Mouse (Mus musculus) heart, embryonic 12.5 days (tissue): ENCODE data around the gene Col26a1. TPM values are rescaled to one million over a fixed set of nuclear protein-coding genes. Genes with fewer than 3 reads are reported as not detected.

Experiments
- ATAC-seq: fragments of 200-750 bp; cut with Nextera tagmentation; 2 replicates; pipeline ENCODE4 v1.8.0; 2017; ENCODE audit warnings: moderate TSS enrichment, moderate library complexity; ENCODE audit not compliant: insufficient number of reproducible peaks, low FRiP score
- H3K27ac ChIP-seq: fragments of 300-500 bp; sonication (generic); 2 replicates; pipeline ENCODE4 v1.5.1; 2016; ENCODE audit warnings: mild to moderate bottlenecking, moderate library complexity; ENCODE audit not compliant: poor library complexity, severe bottlenecking
- H3K27me3 ChIP-seq: fragments of 300-500 bp; sonication (generic); replicated peaks from 2 replicates; pipeline ENCODE4 v1.6.1; 2016; ENCODE audit warnings: mild to moderate bottlenecking, moderate library complexity
- H3K36me3 ChIP-seq: fragments of 300-500 bp; sonication (generic); 2 replicates; pipeline ENCODE4 v1.6.1; 2016; ENCODE audit warnings: mild to moderate bottlenecking, moderate library complexity
- H3K4me1 ChIP-seq: fragments of 300-500 bp; sonication (generic); replicated peaks from 2 replicates; pipeline ENCODE4 v1.6.1; 2016; ENCODE audit warnings: mild to moderate bottlenecking
- H3K4me2 ChIP-seq: fragments of 300-500 bp; sonication (generic); 2 replicates; pipeline ENCODE4 v1.6.1; 2016; ENCODE audit warnings: mild to moderate bottlenecking, moderate library complexity
- H3K4me3 ChIP-seq: fragments of 300-500 bp; sonication (generic); 2 replicates; pipeline ENCODE4 v1.5.1; 2016; ENCODE audit warnings: mild to moderate bottlenecking
- H3K9ac ChIP-seq: fragments of 300-500 bp; sonication (generic); 2 replicates; pipeline ENCODE4 v1.6.1; 2016; ENCODE audit warnings: mild to moderate bottlenecking, moderate library complexity
- H3K9me3 ChIP-seq: fragments of 300-500 bp; sonication (generic); replicated peaks from 2 replicates; pipeline ENCODE4 v1.6.1; 2016; ENCODE audit warnings: mild to moderate bottlenecking, moderate library complexity
- WGBS: fragments of 180-500 bp; shearing (Covaris S2); methylation state at CpG from one replicate; pipeline ENCODE4 v1.1.7; 2016; 5-methylcytosine and 5-hydroxymethylcytosine counted together
- polyA plus RNA-seq: library from polyadenylated mRNA; unstranded; fragments of >200 nt; fragmentation: Nextera tagmentation; extraction: Ambion mirVana; gene quantifications from 2 replicates; pipeline ENCODE4 v1.2.1, GENCODE M21; 2016

The Col26a1 gene
- polyA plus RNA-seq, 1 experiment from 2014 or later, result 21.6 TPM

GRCm38 (mm10) chr5:136692784-136693183, 190.2 kb downstream of the Col26a1 start, which contains the start of gene Myl10:
TSS of gene Myl10 (plus strand) at chr5:136693146.
- H3K9me3 ChIP-seq, result no peaks in the 10 kb centered on the region
- no peak within 1 kb of the TSS for H3K4me3 ChIP-seq
- no peaks in the 10 kb centered on the region for H3K4me1 ChIP-seq
- WGBS, result 83% methylated on average over 4 of the region's 4 CpGs
- ATAC-seq, result no peak
- no peaks in the 10 kb centered on the region for H3K36me3 ChIP-seq
- no peak within 1 kb of the TSS for H3K27ac ChIP-seq
- H3K4me2 ChIP-seq, result no peak within 1 kb of the TSS
- H3K27me3 ChIP-seq, result peaks cover 16% of the 10 kb centered on the region; the same call in 1 of the 2 replicates
- no peak within 1 kb of the TSS for H3K9ac ChIP-seq

Other genes starting within 250 kb of the Col26a1 start
- gene Myl10, start 190.1 kb downstream of the Col26a1 start, polyA plus RNA-seq, result not detected in 2 replicates
- gene Ift22, start 24.9 kb upstream of the Col26a1 start, polyA plus RNA-seq, result 36.9 and 40.9 TPM in 2 replicates
- 245 and 251 TPM in 2 replicates for gene Fis1, start 70.1 kb upstream of the Col26a1 start, polyA plus RNA-seq
- 1.9 and 2.1 TPM in 2 replicates for gene Cldn15, start 83.4 kb upstream of the Col26a1 start, polyA plus RNA-seq
- 42.7 and 48.6 TPM in 2 replicates for gene Plod3, start 103.8 kb upstream of the Col26a1 start, polyA plus RNA-seq
- 74.4 and 78.1 TPM in 2 replicates for gene Znhit1, start 104.8 kb upstream of the Col26a1 start, polyA plus RNA-seq
- 0.12 TPM in 1 of 2 replicates, not detected in the other for gene Vgf, start 143.2 kb upstream of the Col26a1 start, polyA plus RNA-seq
- 143 and 145 TPM in 2 replicates for gene Ap1s1, start 162.9 kb upstream of the Col26a1 start, polyA plus RNA-seq
- gene Serpine1, start 189.1 kb upstream of the Col26a1 start, polyA plus RNA-seq, result 0.69 and 0.70 TPM in 2 replicates
- 7.0 and 7.8 TPM in 2 replicates for gene Trim56, start 233.0 kb upstream of the Col26a1 start, polyA plus RNA-seq